Mouse (Mus musculus) intestine, postnatal 0 days (tissue): ENCODE measurements at regions not wholly inside any gene's neighbourhood (a gene's known extent, or its start where the extent isn't known, plus 50 kb on each side); places are given as distances from the start of the nearest gene placed in this dataset.

Experiments used
- ATAC-seq: fragments of 200-750 bp; cut with Nextera tagmentation; 2 replicates; pipeline ENCODE4 v1.8.0; 2017; ENCODE audit warnings: mild to moderate bottlenecking, moderate TSS enrichment, moderate library complexity
- H3K27ac ChIP-seq: fragments of 300-500 bp; sonication (generic); 2 replicates; pipeline ENCODE4 v1.5.1; 2014; ENCODE audit warnings: mild to moderate bottlenecking, low read depth, low read length, moderate library complexity
- H3K27me3 ChIP-seq: fragments of 300-500 bp; sonication (generic); replicated peaks from 2 replicates; pipeline ENCODE4 v1.6.1; 2014; ENCODE audit warnings: low read length, mixed read lengths; ENCODE audit not compliant: control insufficient read depth, insufficient read depth
- H3K36me3 ChIP-seq: fragments of 300-500 bp; sonication (generic); 2 replicates; pipeline ENCODE4 v1.6.1; 2014; ENCODE audit warnings: mild to moderate bottlenecking, moderate library complexity; ENCODE audit not compliant: control insufficient read depth, insufficient read depth
- H3K4me1 ChIP-seq: fragments of 300-500 bp; sonication (generic); replicated peaks from 2 replicates; pipeline ENCODE4 v1.6.1; 2014; ENCODE audit warnings: antibody characterized with exemption, low read length, mixed read lengths; ENCODE audit not compliant: control insufficient read depth, insufficient read depth
- H3K4me2 ChIP-seq: fragments of 300-500 bp; sonication (generic); replicated peaks from 2 replicates; pipeline ENCODE4 v1.6.1; 2014; ENCODE audit warnings: low read depth, mild to moderate bottlenecking, moderate library complexity
- H3K4me3 ChIP-seq: fragments of 300-500 bp; sonication (generic); 2 replicates; pipeline ENCODE4 v1.5.1; 2014; ENCODE audit warnings: low read depth, low read length
- H3K9ac ChIP-seq: fragments of 300-500 bp; sonication (generic); 2 replicates; pipeline ENCODE4 v1.6.1; 2014; ENCODE audit warnings: mild to moderate bottlenecking, low read depth, low read length
- H3K9me3 ChIP-seq: fragments of 300-500 bp; sonication (generic); 2 replicates; pipeline ENCODE4 v1.6.1; 2016; ENCODE audit warnings: mixed run types; ENCODE audit not compliant: control insufficient read depth
- CTCF ChIP-seq: sonication (generic); IDR thresholded peaks from 2 replicates; pipeline ENCODE4 v1.5.1; 2016; ENCODE audit warnings: low read depth, mild to moderate bottlenecking, control low read depth, antibody characterized with exemption, moderate library complexity
- WGBS: fragments of 180-500 bp; shearing (Covaris S2); extraction: QIAGEN DNeasy Blood & Tissue Kit; methylation state at CpG from one replicate; pipeline ENCODE4 v1.1.7; 2014; 5-methylcytosine and 5-hydroxymethylcytosine counted together

DNA sequence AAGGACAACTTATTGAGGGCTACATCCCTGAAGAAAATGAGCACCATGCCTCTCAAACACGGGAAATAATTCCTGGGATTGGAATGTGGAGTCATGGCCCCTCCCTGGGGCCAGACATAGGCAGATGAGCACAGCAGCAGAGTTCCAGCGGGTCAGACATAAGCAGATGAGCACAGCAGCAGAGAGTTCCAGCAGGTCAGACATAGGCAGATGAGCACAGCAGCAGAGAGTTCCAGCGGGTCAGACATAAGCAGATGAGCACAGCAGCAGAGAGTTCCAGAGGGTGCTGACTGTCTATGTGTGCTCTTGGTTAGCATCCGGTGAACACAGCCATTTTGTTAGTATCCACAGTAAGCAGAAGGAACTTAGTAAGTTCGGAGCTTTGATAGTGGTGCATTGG is 126.2 kb upstream of the Ptprm start:
- Histone ChIP-seq H3K9ac (no peak overlapping the region), H3K4me2 (no peak overlapping the region), H3K36me3 (no peaks in the 10 kb centered on the region), H3K27me3 (no peaks in the 10 kb centered on the region), H3K4me3 (no peak overlapping the region), H3K9me3 (peaks cover 5% of the 10 kb centered on the region; the same call in 1 of the 2 replicates), H3K4me1 (no peaks in the 10 kb centered on the region), H3K27ac (no peak overlapping the region)
- TF ChIP-seq CTCF, result no peak
- 67% methylated on average over 5 of the region's 5 CpGs for WGBS
- ATAC-seq, result no peak

DNA sequence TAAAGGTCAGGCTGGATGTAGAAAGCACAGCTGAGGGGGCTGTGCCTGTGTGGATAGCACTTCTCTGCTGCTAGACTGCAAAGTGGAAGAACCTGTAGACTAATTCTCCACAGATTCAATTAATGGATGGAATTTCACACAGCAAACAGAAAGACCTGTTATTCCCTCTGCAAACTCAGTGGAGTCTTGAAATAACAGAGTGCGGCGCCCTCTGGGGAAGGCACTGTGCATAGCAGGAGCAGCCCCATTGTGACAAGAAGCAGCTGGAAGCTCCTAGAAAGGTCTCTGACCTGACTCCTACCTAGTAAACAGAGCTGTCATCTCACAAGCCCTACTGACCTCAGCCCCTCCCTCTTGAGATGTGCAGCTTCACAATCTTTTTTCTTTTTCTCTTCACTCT is 118.9 kb upstream of the Ptprm start:
- no peak overlapping the region for H3K4me3 ChIP-seq
- H3K27ac ChIP-seq, result no peak overlapping the region
- WGBS, result 14% methylated on average over 2 of the region's 2 CpGs
- ATAC-seq, result no peak
- H3K9ac ChIP-seq, result no peak overlapping the region
- no peak overlapping the region for H3K4me2 ChIP-seq
- no peaks in the 10 kb centered on the region for H3K36me3 ChIP-seq
- H3K4me1 ChIP-seq, result no peaks in the 10 kb centered on the region
- H3K9me3 ChIP-seq, result peaks cover 5% of the 10 kb centered on the region; the same call in 1 of the 2 replicates
- TF ChIP-seq CTCF, result peak; percentile 81
- H3K27me3 ChIP-seq, result no peaks in the 10 kb centered on the region

DNA sequence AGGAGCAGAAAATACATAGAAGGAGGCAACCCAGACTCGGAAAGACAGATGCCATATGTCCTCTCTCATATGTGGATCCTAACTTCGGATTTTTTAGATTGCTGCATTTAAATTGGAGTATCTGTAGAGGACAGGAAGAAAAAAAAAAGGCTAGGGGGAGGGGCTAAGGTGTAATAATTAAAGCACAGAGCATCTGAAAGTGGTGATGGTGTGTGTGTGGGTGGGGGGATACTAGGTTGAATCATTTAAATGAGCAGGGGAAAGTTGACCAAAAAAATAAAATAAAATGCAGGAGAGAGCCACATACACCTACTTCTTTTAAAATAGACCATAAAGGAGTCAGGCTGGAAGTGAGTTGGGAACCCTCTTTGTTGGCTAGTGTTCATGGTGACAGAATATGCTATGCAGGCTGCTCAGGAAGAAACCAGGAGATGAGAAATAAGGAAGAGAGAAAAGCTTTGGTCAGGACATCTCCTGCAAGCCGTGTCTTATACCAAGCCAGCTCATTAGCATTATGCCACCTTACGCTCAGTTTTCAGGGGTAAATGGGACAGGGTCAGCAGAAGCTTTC is 104.7 kb upstream of the Ptprm start:
- TF ChIP-seq CTCF, result no peak
- H3K4me2 ChIP-seq, result no peak overlapping the region
- H3K27me3 ChIP-seq, result no peaks in the 10 kb centered on the region
- no peaks in the 10 kb centered on the region for H3K9me3 ChIP-seq
- no peak overlapping the region for H3K27ac ChIP-seq
- WGBS, result 76% methylated on average over 4 of the region's 4 CpGs
- no peak for ATAC-seq
- no peak overlapping the region for H3K9ac ChIP-seq
- H3K4me1 ChIP-seq, result no peaks in the 10 kb centered on the region
- H3K4me3 ChIP-seq, result no peak overlapping the region
- no peaks in the 10 kb centered on the region for H3K36me3 ChIP-seq

- Histone ChIP-seq H3K36me3 (no peaks in the 10 kb centered on the region), H3K4me2 (no peak overlapping the region), H3K27me3 (no peaks in the 10 kb centered on the region), H3K9ac (no peak overlapping the region), H3K9me3 (no peaks in the 10 kb centered on the region), H3K27ac (no peak overlapping the region), H3K4me3 (no peak overlapping the region), H3K4me1 (no peaks in the 10 kb centered on the region)
- ATAC-seq, result no peak
- WGBS, result 87% methylated on average over 13 of the region's 13 CpGs
- no peak for TF ChIP-seq CTCF
These were observed 97.7 kb upstream of the Ptprm start for GRCm38 (mm10) chr17:67451966-67452365.

- 45% methylated on average over 2 of the region's 2 CpGs for WGBS
These were observed 96.8 kb upstream of the Ptprm start for GRCm38 (mm10) chr17:67451081-67451480.

DNA sequence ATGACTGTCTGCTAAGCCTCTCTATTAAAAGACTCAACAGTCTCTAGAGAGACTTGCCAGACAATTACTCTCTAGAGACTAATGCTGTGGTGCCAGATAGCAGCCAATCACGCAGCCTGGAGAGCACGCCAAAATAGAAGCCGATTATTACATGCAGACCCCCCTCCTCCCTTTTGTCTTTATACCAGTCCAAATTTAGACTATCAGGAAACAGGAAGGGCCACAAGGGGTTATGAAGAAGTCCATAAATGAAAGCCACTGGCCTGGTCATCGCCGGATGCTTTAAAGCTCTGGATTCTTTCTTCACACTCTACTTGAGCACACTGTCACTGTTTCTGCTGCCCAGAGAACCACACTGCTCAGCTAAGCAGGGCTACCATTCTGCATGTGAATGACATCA is 95.8 kb upstream of the Ptprm start:
- 82% methylated on average over 5 of the region's 5 CpGs for WGBS
- Histone ChIP-seq H3K9me3 (no peaks in the 10 kb centered on the region), H3K9ac (no peak overlapping the region), H3K27ac (no peak overlapping the region), H3K27me3 (no peaks in the 10 kb centered on the region), H3K4me1 (no peaks in the 10 kb centered on the region), H3K36me3 (no peaks in the 10 kb centered on the region), H3K4me3 (no peak overlapping the region), H3K4me2 (no peak overlapping the region)
- no peak for ATAC-seq
- TF ChIP-seq CTCF, result no peak

More at GRCm38 (mm10) chr17:67451081-67451480, 96.8 kb upstream of the Ptprm start:
- H3K4me1 ChIP-seq, result no peaks in the 10 kb centered on the region
- no peak overlapping the region for H3K9ac ChIP-seq
- no peak overlapping the region for H3K4me3 ChIP-seq
- H3K27ac ChIP-seq, result no peak overlapping the region
- no peak overlapping the region for H3K4me2 ChIP-seq
- no peaks in the 10 kb centered on the region for H3K9me3 ChIP-seq
- ATAC-seq, result no peak
- H3K36me3 ChIP-seq, result no peaks in the 10 kb centered on the region
- no peak for TF ChIP-seq CTCF
- H3K27me3 ChIP-seq, result no peaks in the 10 kb centered on the region

DNA sequence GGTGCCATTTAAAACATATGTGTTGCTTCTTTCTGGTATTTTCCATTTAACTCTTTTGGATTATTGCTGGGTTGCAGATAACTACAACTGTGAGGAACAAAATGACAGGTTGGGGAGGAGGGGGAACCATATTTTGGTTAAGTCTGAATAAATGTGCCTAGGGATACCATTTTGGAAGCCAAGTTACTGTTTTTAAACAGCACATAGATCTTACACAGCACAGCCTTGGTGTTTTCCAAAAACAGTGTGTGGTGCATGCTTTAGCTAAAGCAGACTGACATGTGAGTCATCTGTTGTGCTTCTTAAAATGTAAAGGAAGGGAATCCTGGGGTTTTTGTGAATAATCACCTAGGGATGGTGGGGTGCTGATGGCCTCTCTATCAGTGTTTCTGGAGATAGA is 91.7 kb upstream of the Ptprm start:
- no peak overlapping the region for H3K27ac ChIP-seq
- H3K9ac ChIP-seq, result no peak overlapping the region
- no peak overlapping the region for H3K4me2 ChIP-seq
- ATAC-seq, result no peak
- H3K4me3 ChIP-seq, result no peak overlapping the region
- H3K4me1 ChIP-seq, result no peaks in the 10 kb centered on the region
- no peaks in the 10 kb centered on the region for H3K36me3 ChIP-seq
- no peak for TF ChIP-seq CTCF
- H3K9me3 ChIP-seq, result no peaks in the 10 kb centered on the region
- H3K27me3 ChIP-seq, result no peaks in the 10 kb centered on the region
